Mouse (Mus musculus): Measurements from ENCODE around the gene Myl3. TPM values are rescaled to one million over a fixed set of nuclear protein-coding genes. Genes with fewer than 3 reads are reported as not detected.

Gene Myl3
- polyA plus RNA-seq, 1 experiment from 2014 or later: 53.6 TPM

- no peaks in the 10 kb centered on the region for H3K4me1 ChIP-seq (ENCODE audit: control insufficient read depth, insufficient read depth, low read length)
- no peaks in the 10 kb centered on the region for H3K27me3 ChIP-seq (replicated peaks; ENCODE audit: control insufficient read depth, insufficient read depth, low read length)
- ATAC-seq (ENCODE audit: low read depth): no peak
- no peak within 1 kb of the TSS for H3K4me3 ChIP-seq (ENCODE audit: low read depth, low read length)
- WGBS: 91% methylated on average over 14 of the region's 14 CpGs
- H3K4me2 ChIP-seq (ENCODE audit: low read depth, low read length): no peak within 1 kb of the TSS
- H3K9me3 ChIP-seq (ENCODE audit: control insufficient read depth, low read length): no peaks in the 10 kb centered on the region
- no peaks in the 10 kb centered on the region for H3K36me3 ChIP-seq (ENCODE audit: control insufficient read depth, insufficient read depth, low read length)
- DNase-seq (ENCODE audit: low spot score): no peak
- no peak within 1 kb of the TSS for H3K27ac ChIP-seq (replicated peaks; ENCODE audit: low read depth, low read length)
- no peak within 1 kb of the TSS for H3K9ac ChIP-seq (ENCODE audit: low read depth, low read length)
Observed at GRCm38 (mm10) chr9:110797866-110798265, 56.2 kb downstream of the Myl3 start, which contains the start of gene Prss42. TSS of gene Prss42 (plus strand) at chr9:110798166.

- ATAC-seq (ENCODE audit: low read depth): no peak
- Histone ChIP-seq H3K4me2 (ENCODE audit: low read depth, low read length) (no peak overlapping the region), H3K4me3 (ENCODE audit: low read depth, low read length) (no peak overlapping the region), H3K4me1 (ENCODE audit: control insufficient read depth, insufficient read depth, low read length) (no peaks in the 10 kb centered on the region), H3K36me3 (ENCODE audit: control insufficient read depth, insufficient read depth, low read length) (no peaks in the 10 kb centered on the region), H3K9me3 (ENCODE audit: control insufficient read depth, low read length) (no peaks in the 10 kb centered on the region), H3K9ac (ENCODE audit: low read depth, low read length) (no peak overlapping the region), H3K27me3 (replicated peaks; ENCODE audit: control insufficient read depth, insufficient read depth, low read length) (no peaks in the 10 kb centered on the region), H3K27ac (replicated peaks; ENCODE audit: low read depth, low read length) (no peak overlapping the region)
- no peak for DNase-seq (ENCODE audit: low spot score)
- WGBS: 90% methylated on average over 8 of the region's 8 CpGs
Observed at GRCm38 (mm10) chr9:110800834-110801479, 59.3 kb downstream of the Myl3 start.

GRCm38 (mm10) chr9:110803294-110803693 is 61.6 kb downstream of the Myl3 start:
- 69% methylated on average over 4 of the region's 4 CpGs for WGBS
- no peak overlapping the region for H3K4me2 ChIP-seq (ENCODE audit: low read depth, low read length)
- H3K36me3 ChIP-seq (ENCODE audit: control insufficient read depth, insufficient read depth, low read length): no peaks in the 10 kb centered on the region
- no peak overlapping the region for H3K9ac ChIP-seq (ENCODE audit: low read depth, low read length)
- no peaks in the 10 kb centered on the region for H3K27me3 ChIP-seq (replicated peaks; ENCODE audit: control insufficient read depth, insufficient read depth, low read length)
- no peak overlapping the region for H3K4me3 ChIP-seq (ENCODE audit: low read depth, low read length)
- no peak for DNase-seq (ENCODE audit: low spot score)
- no peaks in the 10 kb centered on the region for H3K4me1 ChIP-seq (ENCODE audit: control insufficient read depth, insufficient read depth, low read length)
- no peak for ATAC-seq (ENCODE audit: low read depth)
- no peaks in the 10 kb centered on the region for H3K9me3 ChIP-seq (ENCODE audit: control insufficient read depth, low read length)
- no peak overlapping the region for H3K27ac ChIP-seq (replicated peaks; ENCODE audit: low read depth, low read length)

- Histone ChIP-seq H3K36me3 (ENCODE audit: control insufficient read depth, insufficient read depth, low read length) (no peaks in the 10 kb centered on the region), H3K27ac (replicated peaks; ENCODE audit: low read depth, low read length) (no peak overlapping the region), H3K9ac (ENCODE audit: low read depth, low read length) (no peak overlapping the region), H3K4me1 (ENCODE audit: control insufficient read depth, insufficient read depth, low read length) (no peaks in the 10 kb centered on the region), H3K27me3 (replicated peaks; ENCODE audit: control insufficient read depth, insufficient read depth, low read length) (no peaks in the 10 kb centered on the region), H3K4me3 (ENCODE audit: low read depth, low read length) (no peak overlapping the region), H3K4me2 (ENCODE audit: low read depth, low read length) (no peak overlapping the region), H3K9me3 (ENCODE audit: control insufficient read depth, low read length) (no peaks in the 10 kb centered on the region)
- DNase-seq (ENCODE audit: low spot score) (no peak), ATAC-seq (ENCODE audit: low read depth) (no peak)
- 66% methylated on average over 4 of the region's 4 CpGs for WGBS
Observed at GRCm38 (mm10) chr9:110810051-110810450, 68.4 kb downstream of the Myl3 start.

- WGBS: 59% methylated on average over 17 of the region's 18 CpGs
- no peak for DNase-seq (ENCODE audit: low spot score)
- H3K9ac ChIP-seq (ENCODE audit: low read depth, low read length): no peak within 1 kb of the TSS
- H3K27me3 ChIP-seq (replicated peaks; ENCODE audit: control insufficient read depth, insufficient read depth, low read length): no peaks in the 10 kb centered on the region
- H3K36me3 ChIP-seq (ENCODE audit: control insufficient read depth, insufficient read depth, low read length): no peaks in the 10 kb centered on the region
- no peak within 1 kb of the TSS for H3K4me2 ChIP-seq (ENCODE audit: low read depth, low read length)
- H3K4me3 ChIP-seq (ENCODE audit: low read depth, low read length): no peak within 1 kb of the TSS
- H3K27ac ChIP-seq (replicated peaks; ENCODE audit: low read depth, low read length): no peak within 1 kb of the TSS
- H3K9me3 ChIP-seq (ENCODE audit: control insufficient read depth, low read length): no peaks in the 10 kb centered on the region
- ATAC-seq (ENCODE audit: low read depth): no peak
- H3K4me1 ChIP-seq (ENCODE audit: control insufficient read depth, insufficient read depth, low read length): no peaks in the 10 kb centered on the region
Observed at GRCm38 (mm10) chr9:110813789-110814188, 72.1 kb downstream of the Myl3 start, which contains the start of gene Prss44. TSS of gene Prss44 (plus strand) at chr9:110813994.

Other genes starting within 250 kb of the Myl3 start
- gene Setd2, start 209.3 kb upstream of the Myl3 start, polyA plus RNA-seq (2014; fragmentation: Nextera tagmentation; extraction: Ambion mirVana): 48.5 and 48.8 TPM in 2 replicates
- gene Nradd, start 117.4 kb upstream of the Myl3 start, polyA plus RNA-seq (2014; fragmentation: Nextera tagmentation; extraction: Ambion mirVana): 21.2 and 30.4 TPM in 2 replicates
- gene Nbeal2, start 87.7 kb upstream of the Myl3 start, polyA plus RNA-seq (2014; fragmentation: Nextera tagmentation; extraction: Ambion mirVana): 2.0 and 3.6 TPM in 2 replicates
- gene Ccdc12, start 85.4 kb upstream of the Myl3 start, polyA plus RNA-seq (2014; fragmentation: Nextera tagmentation; extraction: Ambion mirVana): 104 and 107 TPM in 2 replicates
- 97.5 and 98.0 TPM in 2 replicates for gene Pth1r, start 5.3 kb downstream of the Myl3 start, polyA plus RNA-seq (2014; fragmentation: Nextera tagmentation; extraction: Ambion mirVana)
- gene Prss42, start 56.3 kb downstream of the Myl3 start, polyA plus RNA-seq (2014; fragmentation: Nextera tagmentation; extraction: Ambion mirVana): not detected in 2 replicates
- gene Prss44, start 72.1 kb downstream of the Myl3 start, polyA plus RNA-seq (2014; fragmentation: Nextera tagmentation; extraction: Ambion mirVana): not detected in 2 replicates
- gene Prss43, start 84.8 kb downstream of the Myl3 start, polyA plus RNA-seq (2014; fragmentation: Nextera tagmentation; extraction: Ambion mirVana): not detected in 2 replicates
- gene Prss45, start 92.7 kb downstream of the Myl3 start, polyA plus RNA-seq (2014; fragmentation: Nextera tagmentation; extraction: Ambion mirVana): 0.17 TPM in 1 of 2 replicates, not detected in the other
- gene Prss46, start 102.6 kb downstream of the Myl3 start, polyA plus RNA-seq (2014; fragmentation: Nextera tagmentation; extraction: Ambion mirVana): 0.32 TPM in 1 of 2 replicates, not detected in the other
- gene Prss50, start 116.1 kb downstream of the Myl3 start, polyA plus RNA-seq (2014; fragmentation: Nextera tagmentation; extraction: Ambion mirVana): 0.31 TPM in 1 of 2 replicates, not detected in the other
- 3.0 and 3.4 TPM in 2 replicates for gene Als2cl, start 138.0 kb downstream of the Myl3 start, polyA plus RNA-seq (2014; fragmentation: Nextera tagmentation; extraction: Ambion mirVana)
- 0.85 and 1.3 TPM in 2 replicates for gene Tmie, start 138.3 kb downstream of the Myl3 start, polyA plus RNA-seq (2014; fragmentation: Nextera tagmentation; extraction: Ambion mirVana)
- not detected in 2 replicates for gene Fam240a, start 175.0 kb downstream of the Myl3 start, polyA plus RNA-seq (2014; fragmentation: Nextera tagmentation; extraction: Ambion mirVana)
- gene Tdgf1, start 204.3 kb downstream of the Myl3 start, polyA plus RNA-seq (2014; fragmentation: Nextera tagmentation; extraction: Ambion mirVana): 0.62 and 0.63 TPM in 2 replicates
- gene Lrrc2, start 209.7 kb downstream of the Myl3 start, polyA plus RNA-seq (2014; fragmentation: Nextera tagmentation; extraction: Ambion mirVana): 0.21 and 0.28 TPM in 2 replicates
- 0.21 and 0.35 TPM in 2 replicates for gene Rtp3, start 248.7 kb downstream of the Myl3 start, polyA plus RNA-seq (2014; fragmentation: Nextera tagmentation; extraction: Ambion mirVana)

Measured in embryonic facial prominence, embryonic 14.5 days (tissue).